Mouse (Mus musculus) yolk sac, embryonic 10.5 days (tissue): Measurements from ENCODE around the gene Camsap1.

ENCODE experiments used
- DNase-seq: peaks from one replicate; pipeline ENCODE4 v3.0.0-alpha.2; 2017; ENCODE audit warnings: low spot score

Camsap1 gene

GRCm38 (mm10) chr2:25983159-25983907 lies at the start of gene Camsap1:
Camsap1 (minus strand) TSS chr2:25983282.
- DNase-seq, result peak; percentile 100

- no peak for DNase-seq
Observed at GRCm38 (mm10) chr2:26030288-26030687, 47.2 kb upstream of the Camsap1 start.

GRCm38 (mm10) chr2:26024138-26025075 lies 41.3 kb upstream of the Camsap1 start:
- no peak for DNase-seq

- DNase-seq, result no peak
Observed at GRCm38 (mm10) chr2:26022626-26023025, 39.5 kb upstream of the Camsap1 start.

DNA sequence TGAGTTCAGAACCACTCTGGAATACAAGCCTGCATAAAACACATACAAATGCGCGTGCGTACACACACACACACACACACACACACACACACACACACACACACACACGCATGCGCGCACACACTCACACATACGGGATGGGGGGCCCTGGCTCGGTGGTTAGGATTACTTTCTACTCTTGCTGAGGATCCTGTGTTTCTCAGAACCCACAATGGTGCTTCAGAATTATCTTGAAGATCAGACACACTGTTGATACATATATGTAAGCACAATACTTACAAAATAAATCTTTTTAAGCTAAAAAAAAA lies 39.1 kb upstream of the Camsap1 start:
- no peak for DNase-seq

DNA sequence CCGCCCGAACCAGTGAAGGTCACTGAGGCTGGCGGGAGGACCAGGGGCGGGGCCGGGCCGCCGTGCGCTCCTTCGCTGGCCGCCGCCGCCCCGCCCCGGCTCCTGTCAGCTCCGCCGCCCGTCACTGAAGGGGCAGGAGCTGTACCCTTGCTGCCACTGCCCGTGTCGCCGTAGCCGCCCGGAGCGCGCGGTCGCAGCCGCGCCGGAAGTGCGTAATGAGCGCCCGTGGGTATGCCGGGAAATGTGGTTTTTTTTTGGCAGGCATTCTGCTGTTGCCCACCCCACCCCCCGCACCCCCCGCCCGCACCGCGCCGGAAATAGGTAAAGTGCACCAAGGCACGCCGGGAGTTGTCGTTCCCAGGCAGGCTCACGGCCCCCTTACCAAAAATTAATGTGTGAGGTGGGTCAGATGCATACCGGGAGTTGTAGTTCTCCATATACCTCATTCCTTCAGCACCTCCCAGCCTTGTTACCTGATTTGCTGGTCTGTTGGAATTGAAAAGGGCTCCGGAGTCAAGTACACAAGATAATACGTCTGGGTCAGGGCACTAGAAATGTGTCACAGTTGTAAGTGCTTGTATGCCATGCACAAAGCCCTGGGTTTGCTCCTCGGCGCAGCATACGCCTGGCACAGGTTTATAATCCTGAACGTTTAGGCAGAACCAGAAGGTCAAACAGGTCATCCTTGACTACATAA lies 38.6 kb upstream of the Camsap1 start, which contains the start of gene Ubac1:
Gene Ubac1, minus strand, starts transcription at position 187 of the 697 bp plus-strand sequence.
- peak; percentile 94 for DNase-seq

- DNase-seq, result no peak
Observed at GRCm38 (mm10) chr2:26020714-26021560, 37.9 kb upstream of the Camsap1 start.

DNA sequence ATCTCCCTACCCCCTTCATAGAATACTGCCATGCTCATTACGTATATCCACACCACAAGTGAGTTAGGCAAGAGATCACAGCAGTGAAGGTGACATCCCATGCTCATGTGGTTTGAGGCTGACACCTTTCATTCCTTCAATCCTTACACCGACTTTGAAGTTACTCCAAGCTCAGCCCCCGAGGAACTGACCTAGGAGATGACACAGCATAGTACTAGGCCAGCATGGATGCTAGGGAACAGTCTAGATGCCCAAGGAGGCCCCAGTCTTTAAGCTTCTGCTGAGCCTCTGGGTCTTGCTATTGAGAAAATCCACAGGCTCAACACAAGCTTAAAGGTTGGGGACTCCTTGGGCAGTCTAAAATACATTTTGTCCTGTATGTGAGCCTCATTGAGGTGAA lies 36.8 kb upstream of the Camsap1 start:
- no peak for DNase-seq

DNA sequence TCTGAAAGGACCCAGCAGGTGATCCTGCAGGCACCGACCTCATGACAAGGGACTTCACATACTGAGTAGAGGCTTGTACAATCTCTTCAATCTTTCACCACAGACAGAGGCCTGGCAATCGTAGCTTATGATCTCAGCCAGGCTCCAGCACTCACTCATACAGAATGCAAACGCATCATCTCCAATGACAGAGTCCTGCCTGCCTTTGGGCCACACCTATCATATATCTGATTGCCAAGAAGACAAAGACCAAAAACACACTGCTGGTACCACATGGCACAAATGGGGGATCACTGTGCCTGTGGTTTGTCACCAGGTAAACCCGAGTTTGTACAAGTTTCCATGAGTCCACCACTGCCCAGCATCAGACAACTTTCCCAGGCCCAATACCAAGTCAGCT lies 34.2 kb upstream of the Camsap1 start:
- DNase-seq, result no peak

DNA sequence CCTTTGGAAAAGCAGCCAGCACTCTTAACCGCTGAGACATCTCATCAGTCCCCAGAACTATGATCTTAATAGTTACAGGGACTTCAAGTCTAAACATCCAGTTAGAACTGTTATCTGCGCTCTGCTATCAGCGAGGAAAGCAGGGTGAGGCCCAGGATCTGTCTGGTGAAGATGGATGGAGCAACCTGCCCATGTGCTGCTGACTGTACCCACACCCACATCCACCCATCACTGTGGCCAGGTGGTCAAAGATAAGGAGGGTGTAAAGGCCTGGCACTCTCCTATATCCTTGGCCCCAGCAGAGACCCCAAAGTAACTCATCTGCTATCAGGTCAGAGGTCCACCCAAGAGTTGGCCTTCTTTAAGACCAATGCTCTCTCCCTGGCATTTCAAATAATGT lies 30.6 kb upstream of the Camsap1 start:
- peak; percentile 48 for DNase-seq

DNA sequence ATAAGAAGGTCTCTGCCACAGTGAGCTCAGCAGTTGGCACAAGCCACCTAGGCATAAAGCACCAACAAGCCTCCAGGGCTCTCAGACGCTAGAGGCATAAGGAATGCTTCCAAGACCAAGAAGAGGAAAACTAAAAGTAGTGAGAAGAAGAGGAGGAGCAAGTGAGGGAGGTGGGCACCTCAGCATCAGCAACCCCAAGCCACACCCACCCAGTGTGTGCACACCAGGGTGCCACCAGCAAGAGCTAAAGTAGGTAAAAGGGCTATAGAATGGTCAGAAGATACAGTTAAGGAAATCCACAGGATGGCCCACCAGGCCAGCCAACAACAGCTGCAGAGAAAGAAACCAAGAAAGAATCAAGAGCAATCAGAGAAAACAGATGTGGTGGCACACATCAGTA lies 28.3 kb upstream of the Camsap1 start:
- no peak for DNase-seq

GRCm38 (mm10) chr2:26002001-26002400 lies 18.9 kb upstream of the Camsap1 start:
- DNase-seq, result no peak

GRCm38 (mm10) chr2:26001136-26001535 lies 18.1 kb upstream of the Camsap1 start:
- DNase-seq, result no peak

DNA sequence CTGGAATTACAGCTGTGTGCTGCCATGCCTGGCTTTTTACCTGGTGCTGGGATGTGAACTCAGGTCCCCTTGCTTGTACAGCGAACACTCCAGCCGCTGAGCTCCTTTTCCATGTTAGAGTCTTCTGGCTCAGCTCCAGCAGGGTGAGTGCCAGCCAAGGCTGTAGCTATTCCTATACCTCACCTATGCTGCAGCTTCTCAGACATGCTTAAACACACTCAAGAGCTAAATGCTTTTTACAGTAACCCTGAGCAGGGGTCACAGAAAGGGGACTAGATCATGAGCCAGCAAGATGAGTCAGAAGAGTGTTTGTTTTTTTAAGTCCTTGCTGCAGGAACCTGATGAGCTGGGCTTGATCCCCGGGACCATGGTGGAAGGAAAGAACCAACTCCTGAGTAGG lies 14.6 kb upstream of the Camsap1 start:
- DNase-seq, result no peak

GRCm38 (mm10) chr2:25994791-25995190 lies 11.7 kb upstream of the Camsap1 start:
- no peak for DNase-seq

GRCm38 (mm10) chr2:25992285-25992684 lies 9.2 kb upstream of the Camsap1 start:
- DNase-seq, result no peak

DNA sequence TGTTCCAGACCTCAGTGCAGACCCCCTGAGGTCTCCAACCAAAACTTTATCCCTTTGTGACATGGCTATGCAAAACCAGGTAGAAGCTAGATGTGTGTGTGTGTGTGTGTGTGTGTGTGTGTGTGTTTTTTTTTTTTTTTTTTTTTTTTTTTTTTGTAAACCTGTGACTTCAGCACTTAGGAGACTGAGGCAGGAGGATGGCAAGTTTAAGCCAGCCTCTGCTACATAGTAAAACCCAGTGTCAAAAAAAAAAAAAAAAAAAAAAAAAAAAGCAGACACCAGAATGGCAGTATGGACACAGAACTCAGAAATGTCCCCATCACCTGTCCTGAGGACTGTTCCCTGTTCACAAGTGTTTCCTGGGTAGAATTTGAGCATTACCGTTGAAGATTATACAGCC lies 6.6 kb upstream of the Camsap1 start:
- no peak for DNase-seq

DNA sequence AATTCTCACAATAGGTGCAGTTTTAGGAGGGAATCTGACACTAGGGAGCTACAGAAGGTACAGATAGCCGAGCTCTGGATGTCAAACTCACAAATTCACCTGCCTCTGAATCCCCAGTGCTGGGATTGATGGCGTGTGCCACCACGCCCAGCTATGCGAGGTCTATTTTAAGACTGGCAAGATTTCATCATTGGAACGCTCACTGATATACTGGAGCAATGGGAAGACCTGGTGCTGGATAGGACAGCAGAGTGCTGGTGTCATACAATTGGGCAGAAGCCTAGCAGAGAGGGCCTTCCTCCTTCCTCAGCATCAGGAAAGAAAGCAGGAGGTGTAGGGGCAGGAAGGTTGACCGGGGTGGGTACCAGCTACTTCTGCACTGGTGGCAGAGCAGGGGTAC lies 4.7 kb upstream of the Camsap1 start:
- no peak for DNase-seq

DNA sequence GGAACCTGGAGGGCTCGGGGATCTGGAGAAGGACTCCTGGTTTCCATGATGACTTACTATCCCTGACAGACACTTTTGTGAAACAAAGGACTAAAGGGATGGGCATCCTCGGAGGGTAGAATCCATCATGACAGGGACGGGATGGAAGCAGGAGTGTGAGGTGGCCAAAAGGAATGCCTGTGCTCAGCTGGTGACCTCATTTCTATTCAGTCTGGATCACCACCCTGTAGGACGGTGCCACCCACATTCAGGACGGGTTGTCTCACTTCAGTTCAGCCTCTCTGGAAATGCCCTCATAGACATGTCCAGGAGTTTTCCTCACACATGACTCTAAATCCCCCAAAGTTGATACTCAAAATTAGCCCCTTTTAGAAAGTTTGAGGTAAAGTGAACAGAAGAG lies 3.5 kb upstream of the Camsap1 start:
- DNase-seq, result no peak

DNA sequence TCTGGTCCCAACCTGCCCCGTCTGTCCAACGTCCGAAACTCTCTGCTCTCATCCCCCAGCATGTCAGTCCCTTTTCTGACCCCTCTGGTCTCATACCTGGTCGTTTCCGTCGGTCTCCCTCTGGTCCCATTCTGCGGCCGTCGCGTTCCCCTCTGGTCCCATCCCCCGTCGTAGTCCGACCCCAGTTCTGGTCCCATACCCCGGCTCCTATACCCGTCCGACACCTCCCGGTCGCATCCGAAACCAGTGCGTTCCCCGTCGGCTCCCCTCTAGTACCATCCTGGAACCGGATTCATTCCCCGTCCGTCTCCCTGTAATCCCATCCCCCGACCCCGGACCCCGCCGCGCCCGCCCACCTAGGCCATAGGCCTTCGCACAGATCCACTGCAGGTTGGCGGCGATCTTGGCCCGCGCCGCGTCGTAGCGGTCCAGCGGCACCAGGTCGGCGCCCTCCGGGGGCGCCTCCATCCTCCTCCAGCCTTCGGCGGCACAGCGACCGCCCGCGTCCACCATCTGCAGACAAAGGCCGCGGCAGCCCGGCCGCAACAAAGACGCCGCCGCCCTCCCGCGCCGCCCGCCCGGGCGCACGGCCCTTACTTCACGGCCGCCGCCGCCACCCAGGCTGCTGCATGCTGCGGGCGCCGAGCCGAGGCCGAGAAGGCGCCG lies 523 bp downstream of the Camsap1 start:
- DNase-seq, result peak; percentile 48

GRCm38 (mm10) chr2:25982052-25982425 lies 1.0 kb downstream of the Camsap1 start:
- peak; percentile 28 for DNase-seq
